Mouse (Mus musculus): ENCODE measurements around the gene Srpk1. TPM values are rescaled to one million over a fixed set of nuclear protein-coding genes. Genes with fewer than 3 reads are reported as not detected.

Gene Srpk1
- polyA plus RNA-seq (2015; fragmentation: Nextera tagmentation; extraction: Ambion mirVana) = 107 and 113 TPM in 2 replicates

DNA sequence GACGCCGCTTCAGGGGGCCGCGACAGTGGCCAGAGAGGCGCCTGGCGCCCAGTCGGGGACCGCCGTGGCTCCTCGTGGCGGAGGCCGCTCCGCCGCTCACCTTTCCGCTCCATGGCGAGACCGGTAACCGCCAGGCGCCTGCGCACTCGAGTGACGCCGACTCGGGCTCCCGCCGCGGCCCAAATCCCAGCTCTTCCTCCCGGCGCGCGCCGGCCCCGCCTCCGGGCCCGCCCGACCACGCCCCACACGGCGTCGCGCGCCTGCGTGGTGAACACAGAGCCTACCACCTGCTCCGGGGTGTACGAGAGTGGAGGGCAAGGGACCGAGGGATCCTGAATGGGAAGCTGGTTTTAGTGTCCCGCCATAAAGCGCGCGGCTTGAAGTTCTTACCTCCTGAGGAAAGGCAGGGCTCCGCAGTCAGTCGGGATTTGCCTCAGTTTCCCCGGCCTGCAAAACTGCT is at the start of gene Srpk1:
Gene Srpk1 (minus strand): TSS at position 410 of the 460 bp plus-strand sequence.
- peaks cover 24% of the 10 kb centered on the region for H3K4me1 ChIP-seq (replicated peaks; ENCODE audit: control insufficient read depth, insufficient read depth, low read length)
- no peaks in the 10 kb centered on the region for H3K27me3 ChIP-seq (replicated peaks; ENCODE audit: control insufficient read depth, insufficient read depth, low read length)
- H3K27ac ChIP-seq (ENCODE audit: low read length) = peak within 1 kb of the TSS; percentile 87
- H3K9me3 ChIP-seq (ENCODE audit: control insufficient read depth, low read length) = no peaks in the 10 kb centered on the region
- peak; percentile 97 for ATAC-seq
- H3K9ac ChIP-seq (replicated peaks; ENCODE audit: low read depth, low read length) = peak within 1 kb of the TSS; percentile 97
- H3K4me2 ChIP-seq (ENCODE audit: low read length) = peak within 1 kb of the TSS; percentile 93
- peak within 1 kb of the TSS; percentile 84 for H3K4me3 ChIP-seq (replicated peaks; ENCODE audit: low read length)
- under 1% methylated on average over 48 of the region's 53 CpGs for WGBS
- peaks cover 5% of the 10 kb centered on the region; the same call in 1 of the 2 replicates for H3K36me3 ChIP-seq (ENCODE audit: control insufficient read depth, insufficient read depth)

DNA sequence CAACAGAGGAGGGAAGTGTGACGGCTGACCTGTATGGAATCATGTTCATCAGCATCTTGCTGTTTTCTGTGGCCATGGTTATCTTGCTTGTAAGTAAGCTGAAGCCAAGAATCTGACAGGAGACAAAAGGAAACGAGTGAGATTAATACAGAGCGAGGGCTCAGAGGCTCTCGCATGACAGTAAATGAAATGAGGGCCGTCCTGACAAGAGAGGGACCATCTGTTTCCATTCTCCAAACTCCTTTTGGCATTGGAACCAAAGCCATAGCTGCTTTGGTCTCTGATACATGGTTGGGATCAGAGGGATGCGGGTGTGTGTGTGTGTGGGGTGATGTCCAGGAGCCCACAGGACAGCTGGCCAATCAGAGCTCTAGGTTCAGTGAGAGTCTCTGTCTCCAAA is 37.1 kb upstream of the Srpk1 start:
- 35% methylated on average over 6 of the region's 6 CpGs for WGBS
- H3K9me3 ChIP-seq (ENCODE audit: control insufficient read depth, low read length) = no peaks in the 10 kb centered on the region

DNA sequence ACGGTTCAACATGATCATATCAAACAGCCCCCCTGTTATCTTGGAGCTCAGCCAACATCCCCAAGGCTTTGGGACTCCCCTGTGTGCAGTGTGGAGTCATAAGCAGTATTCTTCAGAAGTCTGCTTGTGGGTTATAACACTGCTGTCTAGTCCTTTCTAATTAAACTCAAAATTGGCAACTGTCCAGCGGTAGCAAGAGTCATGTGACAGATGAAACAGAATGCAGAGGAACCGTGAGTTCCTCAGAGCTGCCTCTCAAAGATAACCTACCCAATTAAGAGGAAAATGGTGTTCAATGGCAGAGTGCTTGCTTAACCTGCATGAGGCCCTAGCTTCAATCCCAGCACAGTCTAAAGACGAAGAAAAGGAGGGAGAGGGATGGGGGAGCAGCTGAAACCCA is 35.4 kb upstream of the Srpk1 start:
- Histone ChIP-seq H3K9me3 (ENCODE audit: control insufficient read depth, low read length) (no peaks in the 10 kb centered on the region), H3K9ac (replicated peaks; ENCODE audit: low read depth, low read length) (no peak overlapping the region), H3K4me3 (replicated peaks; ENCODE audit: low read length) (no peak overlapping the region), H3K4me1 (replicated peaks; ENCODE audit: control insufficient read depth, insufficient read depth, low read length) (peaks cover 13% of the 10 kb centered on the region), H3K4me2 (ENCODE audit: low read length) (no peak overlapping the region), H3K27me3 (replicated peaks; ENCODE audit: control insufficient read depth, insufficient read depth, low read length) (no peaks in the 10 kb centered on the region), H3K36me3 (ENCODE audit: control insufficient read depth, insufficient read depth) (no peaks in the 10 kb centered on the region), H3K27ac (ENCODE audit: low read length) (peak overlapping the region; percentile 10; the same call in 1 of the 2 replicates)
- WGBS = 5% methylated on average over 4 of the region's 4 CpGs
- peak; percentile 90 for ATAC-seq

More for the DNA sequence above, 37.1 kb upstream of the Srpk1 start:
- H3K4me3 ChIP-seq (replicated peaks; ENCODE audit: low read length) = no peak overlapping the region
- H3K27ac ChIP-seq (ENCODE audit: low read length) = no peak overlapping the region
- no peak overlapping the region for H3K9ac ChIP-seq (replicated peaks; ENCODE audit: low read depth, low read length)
- H3K4me2 ChIP-seq (ENCODE audit: low read length) = no peak overlapping the region
- no peaks in the 10 kb centered on the region for H3K36me3 ChIP-seq (ENCODE audit: control insufficient read depth, insufficient read depth)
- no peak for ATAC-seq
- H3K27me3 ChIP-seq (replicated peaks; ENCODE audit: control insufficient read depth, insufficient read depth, low read length) = no peaks in the 10 kb centered on the region
- H3K4me1 ChIP-seq (replicated peaks; ENCODE audit: control insufficient read depth, insufficient read depth, low read length) = peaks cover 13% of the 10 kb centered on the region

DNA sequence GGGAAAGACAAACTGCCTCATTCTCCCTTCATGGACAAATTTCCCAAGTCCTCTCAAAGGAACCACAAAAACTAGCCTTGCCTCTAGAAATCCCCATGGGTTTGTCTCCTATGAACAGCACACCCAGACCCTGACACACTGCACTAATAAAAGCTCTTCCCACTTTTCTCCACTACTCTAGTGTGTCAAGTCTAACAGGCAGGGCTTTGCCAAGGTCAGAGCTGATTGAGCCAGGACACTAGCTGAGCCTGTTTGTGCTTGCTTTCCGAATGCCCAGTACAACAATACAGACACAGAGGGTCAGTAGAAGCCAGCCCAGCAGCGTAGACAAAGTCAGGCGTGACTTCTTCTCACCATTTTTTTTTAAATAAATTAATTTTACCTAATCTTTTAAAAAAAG is 27.8 kb upstream of the Srpk1 start:
- no peak overlapping the region for H3K27ac ChIP-seq (ENCODE audit: low read length)
- no peaks in the 10 kb centered on the region for H3K36me3 ChIP-seq (ENCODE audit: control insufficient read depth, insufficient read depth)
- no peak overlapping the region for H3K4me2 ChIP-seq (ENCODE audit: low read length)
- H3K27me3 ChIP-seq (replicated peaks; ENCODE audit: control insufficient read depth, insufficient read depth, low read length) = no peaks in the 10 kb centered on the region
- H3K4me1 ChIP-seq (replicated peaks; ENCODE audit: control insufficient read depth, insufficient read depth, low read length) = no peaks in the 10 kb centered on the region
- 65% methylated on average over 3 of the region's 3 CpGs for WGBS
- no peak overlapping the region for H3K9ac ChIP-seq (replicated peaks; ENCODE audit: low read depth, low read length)
- no peak overlapping the region for H3K4me3 ChIP-seq (replicated peaks; ENCODE audit: low read length)
- H3K9me3 ChIP-seq (ENCODE audit: control insufficient read depth, low read length) = no peaks in the 10 kb centered on the region
- no peak for ATAC-seq

DNA sequence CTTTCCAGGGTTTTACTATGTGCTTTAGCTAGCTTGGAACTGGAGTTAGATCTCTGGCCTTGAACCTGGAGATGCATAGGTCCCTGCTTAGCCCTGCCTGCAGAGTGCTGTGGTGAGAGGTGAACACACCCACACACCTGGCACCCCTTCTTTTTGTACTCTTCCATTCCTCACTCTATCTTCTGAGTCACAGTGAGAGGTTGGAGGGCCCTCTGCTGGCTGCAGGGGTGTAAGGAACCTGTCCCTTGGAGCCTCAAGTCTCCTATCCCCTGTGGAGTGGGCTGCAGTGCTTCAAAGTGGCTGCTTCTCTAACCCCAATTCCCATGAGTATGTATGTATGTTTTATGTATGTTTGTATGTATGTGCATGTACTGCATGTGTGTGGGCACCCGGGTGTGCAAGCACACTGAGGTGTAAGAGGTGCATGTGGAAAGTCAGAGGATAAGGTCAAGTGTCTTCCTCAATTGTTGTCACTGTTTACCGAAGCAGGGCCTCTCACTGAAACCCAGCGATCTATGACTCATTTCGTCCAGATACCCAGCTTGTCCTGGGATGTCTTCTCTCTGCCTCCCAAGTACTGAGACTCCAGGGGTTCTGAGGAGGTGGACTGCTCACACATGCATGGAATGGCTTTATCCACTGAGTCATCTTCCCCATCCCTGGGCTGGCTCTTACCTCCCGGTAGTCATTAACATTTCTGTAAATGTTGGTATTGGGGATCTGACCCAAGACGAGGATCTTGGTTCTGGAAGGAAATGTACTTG is 26.3 kb upstream of the Srpk1 start:
- Histone ChIP-seq H3K36me3 (ENCODE audit: control insufficient read depth, insufficient read depth) (no peaks in the 10 kb centered on the region), H3K27ac (ENCODE audit: low read length) (no peak overlapping the region), H3K27me3 (replicated peaks; ENCODE audit: control insufficient read depth, insufficient read depth, low read length) (no peaks in the 10 kb centered on the region), H3K4me1 (replicated peaks; ENCODE audit: control insufficient read depth, insufficient read depth, low read length) (no peaks in the 10 kb centered on the region), H3K4me3 (replicated peaks; ENCODE audit: low read length) (no peak overlapping the region), H3K9ac (replicated peaks; ENCODE audit: low read depth, low read length) (no peak overlapping the region), H3K4me2 (ENCODE audit: low read length) (no peak overlapping the region), H3K9me3 (ENCODE audit: control insufficient read depth, low read length) (no peaks in the 10 kb centered on the region)
- no peak for ATAC-seq
- WGBS = 50% methylated on average over 6 of the region's 6 CpGs

DNA sequence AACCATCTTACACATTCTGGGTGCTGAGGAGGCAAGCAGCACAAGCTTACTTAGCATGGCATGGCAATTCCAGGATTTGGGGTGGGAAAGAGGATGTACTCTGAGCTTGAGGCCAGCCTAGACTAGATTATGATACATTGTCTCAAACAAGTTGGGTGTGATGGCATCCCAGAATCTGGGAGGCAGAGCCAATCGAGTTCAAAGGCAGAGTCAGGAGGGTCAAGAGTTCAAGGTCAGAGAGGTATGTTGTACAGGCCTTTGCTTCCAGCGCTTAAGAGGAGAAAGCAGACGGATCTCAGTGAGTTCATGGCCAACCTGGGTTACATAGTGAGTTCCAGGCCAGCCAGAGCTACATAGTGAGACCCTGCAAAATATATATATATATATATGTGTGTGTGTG is 23.7 kb upstream of the Srpk1 start:
- H3K27me3 ChIP-seq (replicated peaks; ENCODE audit: control insufficient read depth, insufficient read depth, low read length) = no peaks in the 10 kb centered on the region
- WGBS = 71% methylated on average over 3 of the region's 3 CpGs
- H3K4me2 ChIP-seq (ENCODE audit: low read length) = no peak overlapping the region
- H3K4me1 ChIP-seq (replicated peaks; ENCODE audit: control insufficient read depth, insufficient read depth, low read length) = no peaks in the 10 kb centered on the region
- H3K4me3 ChIP-seq (replicated peaks; ENCODE audit: low read length) = no peak overlapping the region
- H3K9ac ChIP-seq (replicated peaks; ENCODE audit: low read depth, low read length) = no peak overlapping the region
- ATAC-seq = no peak
- H3K36me3 ChIP-seq (ENCODE audit: control insufficient read depth, insufficient read depth) = no peaks in the 10 kb centered on the region
- no peaks in the 10 kb centered on the region for H3K9me3 ChIP-seq (ENCODE audit: control insufficient read depth, low read length)
- H3K27ac ChIP-seq (ENCODE audit: low read length) = no peak overlapping the region

DNA sequence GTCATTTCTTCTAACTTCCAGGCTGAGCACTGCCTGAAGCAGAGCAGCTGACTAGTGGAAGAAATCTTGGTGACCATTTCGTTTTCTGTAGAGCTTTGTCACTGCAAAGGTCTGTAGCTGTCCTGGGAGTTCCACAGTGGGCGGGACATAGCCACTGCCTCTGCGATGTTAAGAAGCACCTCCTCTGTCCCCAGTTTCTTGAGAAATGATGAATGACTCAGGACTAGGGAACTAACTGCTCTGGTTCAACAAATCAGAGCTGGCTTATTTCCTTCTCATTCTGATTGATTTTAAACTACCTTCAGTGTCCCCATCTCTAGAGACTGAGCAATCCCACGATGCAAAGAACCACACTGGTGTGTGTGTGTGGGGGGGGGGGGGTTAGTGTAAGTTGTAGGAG is 21.6 kb upstream of the Srpk1 start:
- no peak overlapping the region for H3K4me2 ChIP-seq (ENCODE audit: low read length)
- H3K27ac ChIP-seq (ENCODE audit: low read length) = no peak overlapping the region
- no peak for ATAC-seq
- H3K27me3 ChIP-seq (replicated peaks; ENCODE audit: control insufficient read depth, insufficient read depth, low read length) = no peaks in the 10 kb centered on the region
- 60% methylated on average over 4 of the region's 4 CpGs for WGBS
- H3K9ac ChIP-seq (replicated peaks; ENCODE audit: low read depth, low read length) = no peak overlapping the region
- no peaks in the 10 kb centered on the region for H3K9me3 ChIP-seq (ENCODE audit: control insufficient read depth, low read length)
- H3K36me3 ChIP-seq (ENCODE audit: control insufficient read depth, insufficient read depth) = no peaks in the 10 kb centered on the region
- H3K4me1 ChIP-seq (replicated peaks; ENCODE audit: control insufficient read depth, insufficient read depth, low read length) = no peaks in the 10 kb centered on the region
- no peak overlapping the region for H3K4me3 ChIP-seq (replicated peaks; ENCODE audit: low read length)

DNA sequence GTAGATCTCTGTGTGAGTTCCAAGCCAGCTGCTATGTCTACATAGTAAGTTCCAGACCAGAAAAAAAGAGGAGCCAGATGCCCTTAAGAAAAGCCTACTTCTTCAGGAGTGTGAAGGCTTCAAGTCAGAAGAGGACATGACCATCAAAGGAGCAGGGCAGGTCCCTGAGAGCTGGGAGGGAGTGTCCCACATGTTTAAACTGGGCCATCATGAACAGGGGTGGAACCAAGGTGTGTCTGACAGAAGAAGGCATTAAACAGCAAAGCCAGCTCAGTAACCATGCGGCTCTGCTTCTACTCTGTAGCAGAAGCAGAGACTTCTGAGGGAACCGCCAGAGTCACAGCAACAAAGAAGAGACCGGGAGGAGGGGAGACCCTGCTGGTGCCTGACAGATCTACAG is 21.2 kb upstream of the Srpk1 start:
- Histone ChIP-seq H3K9me3 (ENCODE audit: control insufficient read depth, low read length) (no peaks in the 10 kb centered on the region), H3K27me3 (replicated peaks; ENCODE audit: control insufficient read depth, insufficient read depth, low read length) (no peaks in the 10 kb centered on the region), H3K4me1 (replicated peaks; ENCODE audit: control insufficient read depth, insufficient read depth, low read length) (no peaks in the 10 kb centered on the region), H3K36me3 (ENCODE audit: control insufficient read depth, insufficient read depth) (no peaks in the 10 kb centered on the region), H3K4me3 (replicated peaks; ENCODE audit: low read length) (no peak overlapping the region), H3K9ac (replicated peaks; ENCODE audit: low read depth, low read length) (no peak overlapping the region), H3K27ac (ENCODE audit: low read length) (no peak overlapping the region), H3K4me2 (ENCODE audit: low read length) (no peak overlapping the region)
- 39% methylated on average over 3 of the region's 3 CpGs for WGBS
- no peak for ATAC-seq

DNA sequence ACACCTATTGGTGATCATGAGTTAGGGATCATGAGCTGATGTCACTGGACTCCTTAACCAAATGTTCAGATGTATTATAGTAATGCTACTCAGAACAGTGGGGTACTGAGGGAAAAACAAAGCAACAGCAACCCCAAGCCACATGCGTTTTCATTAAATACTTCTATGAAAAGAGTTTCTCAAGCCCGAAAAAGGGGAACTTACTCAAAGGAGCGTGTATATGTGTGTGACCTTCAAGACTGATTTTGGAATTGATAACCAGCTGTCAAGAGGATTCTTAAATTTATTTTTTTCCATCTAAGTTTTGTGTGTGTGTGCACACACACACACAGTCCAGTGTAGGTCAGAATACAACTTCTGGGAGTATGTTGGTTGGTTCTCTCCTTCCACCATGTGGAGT is 17.6 kb upstream of the Srpk1 start:
- H3K4me1 ChIP-seq (replicated peaks; ENCODE audit: control insufficient read depth, insufficient read depth, low read length) = no peaks in the 10 kb centered on the region
- WGBS = 79% methylated on average over 3 of the region's 3 CpGs
- no peak overlapping the region for H3K9ac ChIP-seq (replicated peaks; ENCODE audit: low read depth, low read length)
- H3K9me3 ChIP-seq (ENCODE audit: control insufficient read depth, low read length) = no peaks in the 10 kb centered on the region
- no peak overlapping the region for H3K4me3 ChIP-seq (replicated peaks; ENCODE audit: low read length)
- no peak overlapping the region for H3K27ac ChIP-seq (ENCODE audit: low read length)
- ATAC-seq = no peak
- H3K4me2 ChIP-seq (ENCODE audit: low read length) = no peak overlapping the region
- H3K27me3 ChIP-seq (replicated peaks; ENCODE audit: control insufficient read depth, insufficient read depth, low read length) = no peaks in the 10 kb centered on the region
- H3K36me3 ChIP-seq (ENCODE audit: control insufficient read depth, insufficient read depth) = no peaks in the 10 kb centered on the region

Measured in forebrain, embryonic 16.5 days (tissue).